Mouse (Mus musculus) ES-E14 (cell line): ENCODE measurements around the gene Lmntd1.

Source experiments
- CHD2 ChIP-seq: IDR thresholded peaks from 2 replicates; pipeline ENCODE4 v1.6.1; 2014; ENCODE audit warnings: mild to moderate bottlenecking, low read depth, low read length, inconsistent platforms
- HCFC1 ChIP-seq: IDR thresholded peaks from 2 replicates; pipeline ENCODE4 v1.6.1; 2012; ENCODE audit warnings: low read length, inconsistent platforms, borderline replicate concordance; ENCODE audit not compliant: insufficient read depth
- MAFK ChIP-seq: IDR thresholded peaks from 2 replicates; pipeline ENCODE4 v1.6.1; 2014; ENCODE audit warnings: mild to moderate bottlenecking, low read depth, low read length, inconsistent platforms; ENCODE audit not compliant: insufficient read depth
- ZC3H11A ChIP-seq: IDR thresholded peaks from 2 replicates; pipeline ENCODE4 v1.6.1; 2012; ENCODE audit warnings: low read depth, mild to moderate bottlenecking, inconsistent platforms, low read length, borderline replicate concordance
- ZNF384 ChIP-seq: IDR thresholded peaks from 2 replicates; pipeline ENCODE4 v1.6.1; 2012; ENCODE audit warnings: low read depth, low read length, inconsistent platforms

DNA sequence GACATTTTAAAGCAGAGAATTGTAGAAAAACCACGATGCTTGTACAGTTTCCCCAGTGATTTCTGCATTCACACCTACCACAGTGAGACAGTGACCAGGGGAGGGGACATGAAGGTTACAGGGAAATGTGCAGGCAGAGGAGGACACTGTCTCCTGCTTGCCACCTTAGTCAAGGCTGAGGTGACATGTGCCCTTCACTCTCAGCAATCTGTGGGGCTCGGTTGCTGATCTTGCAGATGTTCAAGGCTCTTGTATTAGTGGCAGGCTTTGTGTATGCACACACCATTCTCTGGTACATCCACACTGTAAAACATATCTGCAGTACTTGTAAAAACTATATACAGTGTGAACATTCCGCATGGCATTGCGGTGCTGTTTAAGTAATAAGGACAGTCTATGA, 216.2 kb downstream of the Lmntd1 start:
- no peak for TF ChIP-seq CHD2
- no peak for TF ChIP-seq ZC3H11A
- no peak for TF ChIP-seq HCFC1
- TF ChIP-seq ZNF384, result no peak
- TF ChIP-seq MAFK, result no peak
